Mouse (Mus musculus) stomach, embryonic 16.5 days (tissue): ENCODE measurements around the gene Fibp. TPM values are rescaled to one million over a fixed set of nuclear protein-coding genes. Genes with fewer than 3 reads are reported as not detected.

Experiments used
- ATAC-seq: fragments of 200-750 bp; cut with Nextera tagmentation; 2 replicates; pipeline ENCODE4 v1.8.0; 2017; ENCODE audit warnings: moderate number of reproducible peaks, moderate TSS enrichment; ENCODE audit not compliant: insufficient read depth, low FRiP score
- H3K27ac ChIP-seq: fragments of 300-500 bp; sonication (generic); 2 replicates; pipeline ENCODE4 v1.5.1; 2014; ENCODE audit warnings: low read length
- H3K27me3 ChIP-seq: fragments of 300-500 bp; sonication (generic); 2 replicates; pipeline ENCODE4 v1.6.1; 2014; ENCODE audit warnings: low read length, control low read depth, mixed read lengths; ENCODE audit not compliant: control insufficient read depth, insufficient read depth
- H3K36me3 ChIP-seq: fragments of 300-500 bp; sonication (generic); 2 replicates; pipeline ENCODE4 v1.6.1; 2014; ENCODE audit warnings: low read length; ENCODE audit not compliant: control insufficient read depth, insufficient read depth
- H3K4me1 ChIP-seq: fragments of 300-500 bp; sonication (generic); 2 replicates; pipeline ENCODE4 v1.6.1; 2014; ENCODE audit warnings: low read length, control low read depth, mixed read lengths; ENCODE audit not compliant: control insufficient read depth, insufficient read depth
- H3K4me2 ChIP-seq: fragments of 300-500 bp; sonication (generic); 2 replicates; pipeline ENCODE4 v1.6.1; 2014; ENCODE audit warnings: low read depth, low read length, mixed read lengths
- H3K4me3 ChIP-seq: fragments of 300-500 bp; sonication (generic); replicated peaks from 2 replicates; pipeline ENCODE4 v1.5.1; 2014; ENCODE audit warnings: mild to moderate bottlenecking, low read length
- H3K9ac ChIP-seq: fragments of 300-500 bp; sonication (generic); 2 replicates; pipeline ENCODE4 v1.6.1; 2014; ENCODE audit warnings: low read length
- H3K9me3 ChIP-seq: fragments of 300-500 bp; sonication (generic); replicated peaks from 2 replicates; pipeline ENCODE4 v1.6.1; 2016; ENCODE audit warnings: low read length, control low read depth; ENCODE audit not compliant: control insufficient read depth
- WGBS: fragments of 180-500 bp; shearing (Covaris S2); extraction: QIAGEN DNeasy Blood & Tissue Kit; methylation state at CpG from one replicate; pipeline ENCODE4 v1.1.7; 2014; 5-methylcytosine and 5-hydroxymethylcytosine counted together
- polyA plus RNA-seq: library from polyadenylated mRNA; unstranded; fragments of >200 nt; fragmentation: Nextera tagmentation; extraction: Ambion mirVana; gene quantifications from 2 replicates; pipeline ENCODE4 v1.2.1, GENCODE M21; 2015

Gene Fibp
- polyA plus RNA-seq, 1 experiment from 2014 or later: 98.3 TPM

GRCm38 (mm10) chr19:5471846-5472245 is 11.4 kb downstream of the Fibp start:
- Histone ChIP-seq H3K27me3 (no peaks in the 10 kb centered on the region), H3K4me3 (no peak overlapping the region), H3K4me2 (no peak overlapping the region), H3K9ac (no peak overlapping the region), H3K36me3 (no peaks in the 10 kb centered on the region), H3K27ac (no peak overlapping the region), H3K9me3 (no peaks in the 10 kb centered on the region), H3K4me1 (peaks cover 13% of the 10 kb centered on the region; the same call in 1 of the 2 replicates)
- ATAC-seq: no peak
- WGBS: 45% methylated on average over 5 of the region's 5 CpGs

- no peaks in the 10 kb centered on the region for H3K36me3 ChIP-seq
- H3K9me3 ChIP-seq: no peaks in the 10 kb centered on the region
- no peak overlapping the region for H3K9ac ChIP-seq
- WGBS: 74% methylated on average over 3 of the region's 3 CpGs
- no peak overlapping the region for H3K27ac ChIP-seq
- H3K4me2 ChIP-seq: no peak overlapping the region
- H3K4me3 ChIP-seq: no peak overlapping the region
- H3K4me1 ChIP-seq: peaks cover 13% of the 10 kb centered on the region; the same call in 1 of the 2 replicates
- ATAC-seq: no peak
- no peaks in the 10 kb centered on the region for H3K27me3 ChIP-seq
These were observed 12.4 kb downstream of the Fibp start for GRCm38 (mm10) chr19:5472857-5473256.

GRCm38 (mm10) chr19:5473720-5474119 is 13.3 kb downstream of the Fibp start, which contains the start of gene Efemp2:
Gene Efemp2, plus strand, starts transcription at chr19:5473954.
- Histone ChIP-seq H3K27me3 (no peaks in the 10 kb centered on the region), H3K9me3 (no peaks in the 10 kb centered on the region), H3K4me1 (peaks cover 13% of the 10 kb centered on the region; the same call in 1 of the 2 replicates), H3K4me3 (peak within 1 kb of the TSS; percentile 53), H3K4me2 (peak within 1 kb of the TSS; percentile 84), H3K27ac (peak within 1 kb of the TSS; percentile 69), H3K36me3 (no peaks in the 10 kb centered on the region), H3K9ac (peak within 1 kb of the TSS; percentile 80)
- peak; percentile 86 for ATAC-seq
- WGBS: under 1% methylated on average over 22 of the region's 22 CpGs

- H3K27me3 ChIP-seq: no peaks in the 10 kb centered on the region
- ATAC-seq: peak; percentile 57
- peak overlapping the region; percentile 84 for H3K4me2 ChIP-seq
- H3K4me3 ChIP-seq: peak overlapping the region; percentile 53
- no peaks in the 10 kb centered on the region for H3K9me3 ChIP-seq
- H3K27ac ChIP-seq: peak overlapping the region; percentile 69
- H3K36me3 ChIP-seq: no peaks in the 10 kb centered on the region
- WGBS: under 1% methylated on average over 37 of the region's 68 CpGs
- peak overlapping the region; percentile 80 for H3K9ac ChIP-seq
- H3K4me1 ChIP-seq: peaks cover 13% of the 10 kb centered on the region; the same call in 1 of the 2 replicates
These were observed 14.1 kb downstream of the Fibp start for GRCm38 (mm10) chr19:5474281-5475068.

GRCm38 (mm10) chr19:5475069-5475714 is 14.8 kb downstream of the Fibp start:
- ATAC-seq: no peak
- Histone ChIP-seq H3K4me3 (peak overlapping the region; percentile 53), H3K36me3 (no peaks in the 10 kb centered on the region), H3K9me3 (no peaks in the 10 kb centered on the region), H3K27me3 (no peaks in the 10 kb centered on the region), H3K27ac (peak overlapping the region; percentile 69), H3K9ac (peak overlapping the region; percentile 80), H3K4me2 (peak overlapping the region; percentile 84), H3K4me1 (peaks cover 13% of the 10 kb centered on the region; the same call in 1 of the 2 replicates)
- 20% methylated on average over 13 of the region's 13 CpGs for WGBS

- Histone ChIP-seq H3K4me1 (peaks cover 13% of the 10 kb centered on the region; the same call in 1 of the 2 replicates), H3K4me2 (no peak overlapping the region), H3K36me3 (no peaks in the 10 kb centered on the region), H3K4me3 (no peak overlapping the region), H3K27ac (no peak overlapping the region), H3K9me3 (no peaks in the 10 kb centered on the region), H3K9ac (0 out of 2 replicates have a peak overlapping the region, but pooled peaks have one; percentile 4), H3K27me3 (no peaks in the 10 kb centered on the region)
- WGBS: 85% methylated on average over 10 of the region's 10 CpGs
- ATAC-seq: no peak
These were observed 16.7 kb downstream of the Fibp start for GRCm38 (mm10) chr19:5477004-5477667.

- Histone ChIP-seq H3K36me3 (0 out of 2 replicates have a peak, but pooled peaks cover 3% of the 10 kb centered on the region), H3K27me3 (no peaks in the 10 kb centered on the region), H3K27ac (no peak overlapping the region), H3K9me3 (no peaks in the 10 kb centered on the region), H3K4me1 (peaks cover 13% of the 10 kb centered on the region; the same call in 1 of the 2 replicates), H3K9ac (no peak overlapping the region), H3K4me2 (no peak overlapping the region), H3K4me3 (no peak overlapping the region)
- WGBS: 83% methylated on average over 18 of the region's 18 CpGs
- no peak for ATAC-seq
These were observed 17.4 kb downstream of the Fibp start for GRCm38 (mm10) chr19:5477668-5478300.

GRCm38 (mm10) chr19:5480016-5480415 is 19.6 kb downstream of the Fibp start:
- Histone ChIP-seq H3K9ac (no peak overlapping the region), H3K9me3 (no peaks in the 10 kb centered on the region), H3K4me3 (no peak overlapping the region), H3K27me3 (no peaks in the 10 kb centered on the region), H3K27ac (no peak overlapping the region), H3K36me3 (0 out of 2 replicates have a peak, but pooled peaks cover 13% of the 10 kb centered on the region), H3K4me1 (peaks cover 8% of the 10 kb centered on the region; the same call in 1 of the 2 replicates), H3K4me2 (no peak overlapping the region)
- no peak for ATAC-seq
- WGBS: 86% methylated on average over 10 of the region's 10 CpGs
